Mouse (Mus musculus) retina, postnatal 7 days (tissue): Measurements from ENCODE around the gene Barx2.
"Not testable (repeated sequence)": the region's sequence is repeated elsewhere in the genome, so short reads cannot be mapped to it uniquely, and the experiment has no call there.

Experiments used
- DNase-seq: peaks from one replicate; pipeline ENCODE4 v3.0.0-alpha.2; 2012; ENCODE audit warnings: low read depth, low spot score

Gene Barx2

DNA sequence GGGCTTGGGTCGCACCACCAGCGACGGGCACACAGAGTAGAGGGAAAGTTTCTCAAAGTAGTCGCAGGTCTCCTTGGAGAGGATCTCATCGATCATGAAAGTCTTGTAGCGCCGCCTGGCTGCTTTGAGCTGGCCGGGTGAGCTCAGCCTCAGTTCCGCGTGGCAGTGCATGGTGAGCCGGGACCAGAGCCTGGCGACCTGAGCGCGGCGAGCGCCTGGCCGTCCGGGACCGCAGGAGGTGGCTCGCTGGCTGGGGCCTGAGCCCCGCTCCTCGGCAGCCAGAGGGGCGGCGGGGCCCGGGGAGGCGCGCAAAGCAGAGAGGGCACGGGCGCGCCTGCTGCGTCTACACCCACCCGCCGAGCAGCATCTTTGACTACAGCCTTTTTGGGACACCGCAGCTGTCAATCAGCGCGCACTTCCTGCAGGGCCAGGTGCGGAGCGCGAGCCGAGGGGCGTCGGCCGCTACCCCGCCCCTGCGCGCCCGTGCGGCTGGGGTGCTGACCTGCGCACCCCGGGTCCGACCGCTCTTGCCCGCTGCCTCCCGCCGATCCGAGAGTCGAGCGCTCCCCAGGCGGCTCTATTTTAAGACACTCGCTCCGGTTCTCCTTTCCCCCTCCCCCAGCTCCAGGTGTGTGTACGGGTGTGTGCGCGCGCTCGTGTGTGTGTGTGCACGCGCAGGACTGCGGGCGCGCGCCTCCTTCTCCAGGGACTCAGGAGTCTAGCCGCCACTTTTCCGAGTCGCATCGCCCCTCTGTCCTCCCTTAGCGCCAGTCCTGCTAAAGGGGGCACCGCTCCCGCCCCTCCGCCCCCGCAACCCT, at the start of gene Barx2:
TSS of gene Barx2 (minus strand) at position 542 of the 818 bp plus-strand sequence.
- DNase-seq, result no peak

DNA sequence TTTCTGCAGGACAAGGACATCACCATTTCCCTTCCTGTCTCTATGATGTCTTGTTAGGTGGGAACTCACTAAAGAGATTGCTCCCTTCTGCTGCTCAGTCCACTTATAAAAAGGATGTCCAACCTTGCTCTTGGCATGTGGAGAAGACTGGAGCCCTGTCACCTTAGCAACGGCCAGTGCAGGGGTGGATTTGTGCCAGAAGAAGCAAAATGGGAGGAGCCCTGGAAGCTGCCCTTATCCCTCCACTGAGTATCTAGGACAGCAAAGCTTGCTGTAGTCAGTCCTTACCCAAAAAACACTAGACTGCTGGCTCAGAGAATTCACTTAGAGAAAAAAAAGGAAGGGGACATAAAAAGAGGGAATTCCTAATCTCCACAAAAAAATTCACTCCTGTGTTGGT, 49.0 kb upstream of the Barx2 start:
- no peak for DNase-seq

DNA sequence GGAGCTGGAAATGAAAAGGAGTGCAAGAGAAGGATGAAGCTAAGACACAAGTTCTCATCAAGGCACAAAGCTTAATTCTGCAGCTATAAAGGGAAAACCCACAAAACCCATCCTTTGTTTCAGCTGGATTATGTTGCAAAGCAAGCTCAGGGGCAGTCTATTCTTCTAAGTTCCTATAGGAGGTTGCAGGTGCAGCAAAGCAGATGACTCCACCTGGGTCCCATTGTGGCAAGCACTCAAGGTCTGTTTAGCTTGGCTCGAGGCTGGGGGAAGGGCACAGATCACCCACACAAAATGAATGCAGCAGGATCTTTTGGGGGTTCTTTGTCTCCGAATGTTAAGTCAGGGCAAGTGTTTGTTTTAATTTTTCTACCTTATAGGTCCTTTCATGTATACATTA, 47.2 kb upstream of the Barx2 start:
- no peak for DNase-seq

DNA sequence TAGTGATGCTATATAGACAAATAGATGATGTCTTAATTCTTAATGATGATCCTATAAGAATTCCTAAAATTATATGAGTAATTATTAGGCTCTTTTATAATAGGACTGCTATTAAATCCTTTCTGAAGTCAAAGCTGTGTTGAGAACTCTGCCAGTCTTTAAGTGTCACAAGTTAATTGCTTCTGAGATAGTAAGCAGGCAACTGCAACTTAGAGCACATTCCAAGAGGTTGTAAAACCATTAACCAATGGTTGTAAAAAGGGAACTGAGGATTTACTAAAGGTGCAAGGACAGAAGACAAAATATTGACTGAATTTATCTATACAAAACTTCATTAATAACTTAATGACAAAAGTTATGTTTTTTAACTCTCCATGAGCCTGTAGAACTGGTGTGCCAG, 44.9 kb upstream of the Barx2 start:
- DNase-seq, result no peak

DNA sequence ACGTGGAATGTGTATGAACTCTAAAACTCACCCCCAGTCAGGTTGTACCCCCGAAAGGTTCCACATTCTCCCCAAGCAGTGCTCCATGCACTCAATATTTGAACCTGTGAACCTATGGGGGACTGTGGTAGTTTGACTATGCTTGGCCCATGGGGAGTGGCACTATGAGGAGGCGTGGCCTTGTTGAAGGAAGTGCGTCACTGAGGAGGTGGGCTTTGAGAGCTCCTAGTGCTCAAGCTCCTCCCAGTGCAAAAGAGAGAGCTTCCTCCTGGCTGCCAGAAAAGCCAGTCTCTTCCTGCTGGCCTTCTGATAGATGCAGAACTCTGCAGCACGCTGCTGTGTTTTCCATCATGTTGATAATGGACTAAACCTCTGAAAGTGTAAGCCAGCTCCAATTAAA, 37.2 kb upstream of the Barx2 start:
- no peak for DNase-seq

DNA sequence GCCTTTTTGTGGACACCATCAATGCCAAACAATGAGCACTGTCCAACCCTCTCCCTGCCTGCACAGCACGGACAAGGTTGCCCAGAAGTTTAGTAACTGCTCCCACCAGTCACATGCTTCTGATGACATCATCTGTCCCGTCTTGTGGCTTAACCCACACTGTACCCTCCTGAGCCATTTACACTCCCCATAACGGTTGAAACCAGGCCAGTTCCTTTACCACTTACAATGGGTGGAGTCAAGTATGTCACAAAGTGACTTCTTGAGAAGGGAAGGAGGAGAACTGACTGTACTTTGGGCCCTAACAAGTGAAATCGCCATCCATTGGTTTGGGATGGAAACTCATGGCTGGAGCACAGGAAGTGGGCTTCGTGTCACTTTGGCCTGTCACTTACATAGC, 35.8 kb upstream of the Barx2 start:
- no peak for DNase-seq

DNA sequence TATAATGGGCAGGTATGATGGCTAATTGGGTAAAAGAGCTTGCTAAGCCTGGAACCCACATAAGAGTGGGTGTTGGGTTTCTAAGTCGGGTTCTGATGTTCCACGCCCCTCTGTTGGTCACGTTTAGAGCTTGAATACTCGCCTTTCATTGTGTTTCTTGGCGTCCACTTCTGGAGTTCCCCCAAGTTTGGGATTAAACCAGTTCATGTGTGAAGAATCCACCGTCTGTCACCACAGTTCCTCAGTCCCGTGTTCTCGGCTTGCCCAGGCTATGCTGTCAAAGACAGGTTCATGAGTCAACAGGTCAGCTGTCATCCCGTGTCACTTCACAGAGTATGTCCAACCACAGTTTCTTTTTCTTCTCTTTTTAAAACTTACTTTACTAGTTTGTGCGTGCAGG, 33.8 kb upstream of the Barx2 start:
- DNase-seq, result no peak

DNA sequence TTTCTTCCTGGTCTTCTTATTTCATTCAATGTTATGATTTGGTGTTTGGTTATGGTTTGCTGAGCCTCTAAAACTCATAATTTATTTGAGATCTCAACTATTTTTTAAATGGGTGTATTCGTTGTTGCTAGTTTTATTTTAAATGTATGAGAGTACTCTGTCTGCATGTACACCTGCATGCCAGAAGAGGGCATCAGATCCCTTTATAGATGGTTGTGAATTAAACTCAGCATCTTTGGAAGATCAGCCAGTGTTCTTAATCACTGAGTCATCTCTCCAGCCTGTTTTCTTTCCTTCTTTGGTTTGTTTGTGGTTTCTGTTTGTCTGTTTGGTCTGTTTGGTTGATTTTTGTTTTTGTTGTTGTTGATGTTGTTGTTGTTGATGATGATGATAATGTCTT, 29.1 kb upstream of the Barx2 start:
- no peak for DNase-seq

DNA sequence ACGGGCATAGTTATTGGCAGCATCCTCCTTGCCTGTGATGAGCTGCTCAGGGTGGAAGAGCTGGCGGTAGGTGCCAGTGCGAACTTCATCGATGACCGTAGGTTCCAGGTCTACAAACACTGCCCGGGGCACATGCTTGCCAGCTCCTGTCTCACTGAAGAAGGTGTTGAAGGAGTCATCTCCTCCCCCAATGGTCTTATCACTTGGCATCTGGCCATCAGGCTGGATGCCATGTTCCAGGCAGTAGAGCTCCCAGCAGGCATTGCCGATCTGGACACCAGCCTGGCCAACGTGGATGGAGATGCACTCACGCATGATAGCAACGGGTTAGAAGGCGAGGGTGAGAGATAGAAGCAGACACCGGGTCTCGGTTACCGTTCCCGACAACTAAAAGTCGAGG, 23.2 kb upstream of the Barx2 start:
- not testable (repeated sequence) for DNase-seq

DNA sequence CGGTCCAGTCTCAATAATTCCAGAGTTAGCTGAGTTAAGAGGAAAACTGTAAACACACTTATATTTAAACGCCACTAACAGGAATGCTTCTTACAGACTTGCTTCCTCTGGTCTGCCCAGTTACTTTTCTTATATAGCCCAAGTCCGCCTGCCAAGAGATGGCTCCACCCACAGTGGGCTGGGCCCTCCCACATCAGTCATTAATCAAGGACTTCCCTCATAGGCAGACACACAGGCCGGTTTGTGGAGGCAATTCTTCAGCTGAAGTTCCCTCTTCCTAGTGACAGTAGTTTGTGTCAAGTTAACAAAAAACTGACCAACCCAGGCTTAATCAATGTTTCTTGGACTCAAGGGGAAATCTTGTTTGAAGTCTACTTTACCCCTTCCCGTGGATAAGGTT, 18.4 kb upstream of the Barx2 start:
- DNase-seq, result no peak

DNA sequence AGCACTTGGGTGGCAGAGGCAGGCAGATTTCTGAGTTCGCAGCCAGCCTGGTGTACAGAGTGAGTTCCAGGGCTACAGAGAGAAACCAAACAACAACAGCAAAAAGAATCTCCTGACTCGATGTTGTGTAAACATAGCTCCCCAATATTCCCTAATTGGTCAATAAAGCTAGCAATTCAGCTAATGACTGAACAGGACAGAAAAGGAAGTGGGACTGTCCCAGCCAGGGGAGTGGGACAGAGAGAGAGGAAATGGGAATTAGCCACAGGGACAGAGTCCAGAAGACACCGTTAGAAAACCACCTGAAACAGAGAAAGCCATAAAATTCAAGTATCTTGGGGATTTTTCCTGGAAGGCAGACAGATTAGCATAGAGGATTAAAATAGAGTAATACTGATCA, 18.0 kb upstream of the Barx2 start:
- DNase-seq, result no peak

DNA sequence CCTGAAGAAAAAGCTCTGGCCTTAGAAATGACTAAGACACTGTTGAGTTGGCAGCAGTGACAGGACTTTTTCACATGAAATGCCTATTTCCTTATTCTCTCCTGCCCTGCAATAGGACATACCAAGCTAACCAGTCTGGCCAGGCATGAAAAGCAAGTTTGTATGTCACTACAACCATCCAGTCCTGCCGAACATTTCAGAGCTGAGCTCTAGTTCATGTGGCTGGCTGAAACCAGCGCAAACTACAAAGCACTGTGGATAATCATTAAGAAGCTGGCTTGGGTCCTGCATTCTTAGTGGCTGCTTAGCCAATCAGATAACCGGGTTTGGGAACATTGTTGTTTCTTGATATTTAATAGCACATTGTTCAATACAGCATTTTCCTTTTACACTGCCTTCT, 13.5 kb upstream of the Barx2 start:
- no peak for DNase-seq

DNA sequence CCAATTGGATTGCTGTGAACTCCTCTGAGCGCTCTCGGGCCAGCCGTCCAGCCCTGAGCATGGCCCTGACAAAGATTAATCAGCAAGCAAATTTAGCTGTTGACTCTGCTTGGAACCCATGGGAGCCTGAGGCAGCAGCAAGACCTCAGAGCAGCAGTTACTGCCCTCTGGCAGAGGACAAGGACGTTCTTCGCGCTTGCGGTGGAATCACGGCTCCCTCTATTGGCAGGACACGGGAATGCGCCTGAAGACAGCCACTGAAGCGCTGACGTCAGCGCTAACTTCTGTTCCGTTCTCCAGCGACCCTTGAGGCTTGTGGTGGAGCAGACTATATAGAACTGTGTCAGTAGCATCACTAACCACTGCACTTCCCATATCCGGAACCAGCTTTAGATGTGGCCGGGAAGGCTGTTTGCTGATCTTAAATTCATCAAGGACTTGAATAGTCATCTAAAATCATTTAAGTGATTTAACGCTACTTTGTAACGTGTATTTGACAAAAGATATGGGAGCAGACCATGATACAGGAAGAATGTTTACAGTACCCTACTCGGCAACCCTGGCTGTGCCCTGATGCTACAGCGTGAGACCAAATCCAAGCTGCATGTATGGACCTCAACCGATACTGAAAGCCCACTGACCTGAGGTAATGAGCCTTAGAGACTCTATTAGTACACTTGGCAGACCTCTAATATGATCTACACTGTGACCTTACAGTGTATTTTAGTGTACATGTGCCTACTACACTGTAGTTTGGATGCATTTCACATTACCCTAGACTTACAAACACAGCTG, 12.8 kb upstream of the Barx2 start:
- DNase-seq, result peak; percentile 61

DNA sequence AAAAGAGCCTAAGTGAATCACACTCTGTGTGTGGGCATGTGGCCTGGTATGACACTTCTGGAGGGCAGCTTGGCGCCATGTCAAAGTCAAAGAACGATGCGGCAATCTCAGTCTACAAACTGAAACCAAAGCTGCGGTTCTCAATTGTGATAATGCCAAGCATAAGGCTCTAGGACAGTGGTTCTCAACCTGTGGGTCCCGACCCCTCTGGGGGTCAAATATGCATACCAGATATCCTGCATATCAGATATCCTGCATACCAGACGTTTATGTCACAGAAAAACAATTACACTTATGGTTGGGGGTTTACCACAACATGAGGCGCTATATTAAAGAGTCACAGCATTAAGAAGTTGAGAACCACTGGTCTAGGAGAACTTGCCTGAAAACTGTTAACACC, 10.3 kb upstream of the Barx2 start:
- no peak for DNase-seq

DNA sequence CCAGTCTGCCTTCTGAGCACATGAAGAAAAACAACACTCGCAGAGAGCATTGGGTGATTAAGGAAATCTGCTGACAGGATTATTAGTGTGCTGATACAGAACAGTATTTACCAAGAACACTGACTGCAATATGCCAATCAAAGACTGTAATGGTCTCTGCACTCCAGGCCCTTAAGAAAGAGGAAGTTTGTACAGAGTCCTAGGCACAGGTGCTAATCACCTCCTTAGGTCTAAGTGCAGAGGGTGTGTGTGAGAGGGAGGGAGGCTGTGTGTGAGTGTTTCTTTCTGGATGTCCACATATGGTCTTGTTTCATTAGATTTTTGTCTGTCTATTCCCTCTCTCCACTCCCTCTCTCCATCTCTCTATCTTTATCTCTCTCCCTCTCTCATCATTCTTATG, 6.5 kb upstream of the Barx2 start:
- no peak for DNase-seq

DNA sequence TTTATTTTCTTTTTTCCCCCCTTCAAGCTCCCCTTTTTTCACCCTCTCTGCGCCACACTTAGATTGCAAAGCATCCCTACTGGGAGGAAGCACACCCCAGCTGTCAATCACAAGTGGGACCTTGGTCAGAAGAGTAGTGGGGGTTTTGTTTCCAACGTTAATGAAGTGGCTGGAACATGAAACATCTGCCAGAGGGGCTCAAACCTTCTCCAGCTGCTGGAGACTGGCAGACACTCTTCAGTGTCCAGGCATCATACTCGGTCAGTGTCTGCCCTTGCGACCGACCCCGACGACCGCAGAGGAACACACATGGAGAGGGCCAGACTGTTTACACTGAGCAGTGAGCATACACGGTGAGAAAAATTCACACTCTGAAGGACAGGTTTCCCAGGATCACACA, 3.2 kb upstream of the Barx2 start:
- no peak for DNase-seq

DNA sequence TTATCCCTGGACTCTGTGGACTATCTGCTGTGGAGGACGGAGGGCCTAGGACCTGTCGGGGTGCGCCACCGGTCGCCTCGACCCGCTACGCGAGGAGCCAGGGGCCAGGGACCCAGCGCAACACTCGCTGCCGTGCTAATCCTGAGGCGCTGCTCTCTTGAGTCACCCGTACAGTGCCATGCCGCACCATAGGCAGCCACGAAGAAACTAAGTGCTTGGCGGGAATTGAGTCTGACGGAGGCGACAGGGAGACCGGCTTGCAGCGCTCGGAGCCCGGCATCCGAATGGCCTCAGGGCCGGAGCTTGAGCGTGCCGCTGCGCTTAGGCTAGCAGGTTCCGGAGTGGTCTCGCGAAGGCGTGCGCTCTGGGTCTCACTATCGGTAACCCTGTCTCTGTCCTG, 1.6 kb upstream of the Barx2 start:
- DNase-seq, result no peak

DNA sequence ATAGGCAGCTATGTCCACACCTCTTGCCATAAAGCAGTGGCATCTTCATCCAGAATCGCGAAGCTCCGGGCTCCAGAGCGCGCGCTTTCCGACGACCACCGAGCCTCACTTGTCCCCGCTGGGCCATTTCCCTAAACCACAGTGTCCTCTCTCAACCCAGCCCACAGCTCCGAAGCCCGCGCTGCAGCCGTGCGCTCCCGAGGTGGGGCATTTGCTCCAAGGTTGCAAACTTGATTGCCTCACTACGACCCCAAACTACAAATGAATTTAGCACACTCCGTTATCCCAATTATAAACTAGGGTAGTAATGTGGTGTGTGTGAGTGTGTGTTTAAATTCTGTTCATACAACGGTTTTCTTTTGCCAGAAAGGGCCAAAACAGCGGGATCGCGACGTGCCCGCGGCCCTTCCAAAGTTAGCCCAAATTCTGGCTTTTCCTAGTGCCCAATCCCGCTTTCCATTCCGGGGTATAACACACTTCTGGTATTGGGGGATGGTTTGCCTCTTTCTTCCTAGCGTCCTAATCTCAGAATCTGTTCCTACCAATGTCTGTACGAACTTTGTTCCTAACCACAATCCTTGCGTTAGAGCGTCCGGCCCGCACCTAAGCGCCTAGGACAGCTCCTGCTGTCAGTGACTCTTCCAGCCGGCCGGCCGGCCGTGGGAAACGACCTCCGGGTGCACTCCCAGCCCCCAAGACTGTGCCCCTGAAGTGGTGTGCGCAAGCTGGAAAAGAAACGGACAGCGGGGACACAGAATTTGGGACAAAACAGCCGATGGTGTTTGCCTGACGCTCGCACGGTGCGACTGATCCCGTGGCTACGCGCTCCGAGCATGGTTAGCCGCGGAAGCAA, 703 bp upstream of the Barx2 start:
- no peak for DNase-seq

DNA sequence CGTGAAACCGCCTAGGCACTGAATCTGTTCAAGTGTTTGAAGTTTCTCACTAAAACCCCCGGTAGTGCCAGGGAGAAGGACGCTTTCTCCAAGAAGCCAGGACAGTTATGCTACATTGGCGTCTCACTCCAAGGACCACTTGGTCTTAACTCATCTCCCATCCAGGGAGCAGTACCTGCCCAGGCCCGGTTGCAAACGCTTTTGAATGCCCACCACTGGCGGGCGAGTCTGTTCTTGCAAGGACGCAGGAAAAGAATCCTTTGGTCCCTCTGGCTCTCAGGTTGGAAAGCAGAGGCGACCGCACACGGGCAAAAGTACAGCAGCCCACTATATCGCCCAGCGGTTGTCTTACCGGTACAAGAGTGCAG, 725 bp downstream of the Barx2 start:
- no peak for DNase-seq

DNA sequence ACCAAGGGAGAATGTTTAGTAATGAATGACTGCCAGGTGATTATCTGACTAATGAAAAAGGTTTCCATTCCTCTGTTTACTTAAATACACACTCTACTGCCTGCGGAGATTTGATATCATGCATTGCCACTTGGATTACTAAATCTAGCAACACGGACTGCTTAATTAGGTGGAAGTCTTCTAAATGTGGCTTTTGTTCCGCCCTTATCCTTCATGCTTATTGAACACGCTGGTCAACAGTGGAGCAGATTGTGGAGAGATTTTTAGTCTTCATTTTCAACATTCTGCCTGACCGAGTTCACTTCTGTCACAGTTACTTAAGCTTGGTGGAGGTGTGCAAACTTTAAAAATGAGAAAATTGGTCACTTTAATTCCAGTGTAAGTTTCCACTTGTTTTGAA, 3.0 kb downstream of the Barx2 start:
- no peak for DNase-seq

DNA sequence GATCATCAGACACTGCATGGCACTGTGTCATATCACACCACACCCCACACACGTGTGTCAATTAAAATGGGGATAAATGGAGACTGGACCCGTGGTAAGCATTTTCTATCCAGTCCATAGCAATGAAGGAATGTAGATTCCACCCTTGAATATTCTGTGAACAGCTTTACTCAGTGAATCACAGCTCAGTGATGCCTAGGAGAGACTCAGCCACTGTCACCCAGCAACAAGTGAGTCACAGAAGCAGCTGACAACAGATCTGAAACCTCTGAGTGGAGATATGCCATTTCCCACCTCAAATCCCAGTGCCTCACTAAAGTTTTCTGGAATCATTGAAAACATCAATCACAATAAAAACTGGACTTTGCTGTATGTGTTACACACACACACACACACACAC, 11.5 kb downstream of the Barx2 start:
- no peak for DNase-seq

DNA sequence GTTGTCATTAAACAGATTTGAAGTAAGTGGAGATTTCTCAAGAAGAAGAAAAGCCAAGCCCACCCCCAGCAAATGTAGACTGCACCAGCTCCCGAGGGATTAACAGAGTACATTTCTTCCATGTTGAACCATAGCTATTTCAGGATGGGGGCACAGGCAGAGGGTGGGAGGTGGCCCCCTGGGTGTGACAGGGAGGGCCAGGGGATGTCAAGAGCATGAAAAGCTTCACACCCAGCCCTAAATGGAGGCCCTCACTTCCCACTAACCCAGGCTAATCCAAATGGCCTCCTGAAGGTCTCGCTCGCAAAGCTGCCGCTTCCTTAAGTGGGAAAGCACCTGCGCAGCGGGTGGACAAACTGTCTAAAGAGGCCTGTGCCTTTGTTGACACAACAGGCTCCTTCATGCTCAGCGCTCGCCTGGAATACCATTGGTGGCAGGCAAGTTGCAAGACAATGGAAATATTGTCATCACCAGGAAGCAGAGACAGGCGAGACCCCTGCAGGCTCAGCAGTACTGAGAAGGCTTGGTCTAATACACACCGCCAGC, 18.4 kb downstream of the Barx2 start:
- DNase-seq, result no peak
